Mouse (Mus musculus) adipose tissue, adult 10 weeks (tissue): ENCODE data around the gene Krtap19-1. TPM values are rescaled to one million over a fixed set of nuclear protein-coding genes. Genes with fewer than 3 reads are reported as not detected.

Source experiments
- polyA plus RNA-seq: library from polyadenylated mRNA; stranded (reverse); fragments of 350-450 nt; fragmentation: Illumina TruSeq; extraction: RNeasy Lipid Tissue Mini Kit (QIAGEN cat#74804); gene quantifications from one replicate; pipeline ENCODE4 v1.2.3, GENCODE M21; 2014; ENCODE audit warnings: low read depth, low replicate concordance

Krtap19-1 gene
- polyA plus RNA-seq = not detected

GRCm38 (mm10) chr16:88869311-88869710 is at the start of gene Krtap19-1:
Gene Krtap19-1, minus strand, starts transcription at chr16:88869411.

GRCm38 (mm10) chr16:88896357-88896756 is 27.1 kb upstream of the Krtap19-1 start, which contains the start of gene Krtap19-5:
Gene Krtap19-5, minus strand, starts transcription at chr16:88896457.

GRCm38 (mm10) chr16:88884989-88885388 is 15.8 kb upstream of the Krtap19-1 start, which contains the start of gene Krtap19-4:
Gene Krtap19-4, minus strand, starts transcription at chr16:88885089.

GRCm38 (mm10) chr16:88877938-88878337 is 8.7 kb upstream of the Krtap19-1 start, which contains the start of gene Krtap19-3:
Gene Krtap19-3, minus strand, starts transcription at chr16:88878038.

DNA sequence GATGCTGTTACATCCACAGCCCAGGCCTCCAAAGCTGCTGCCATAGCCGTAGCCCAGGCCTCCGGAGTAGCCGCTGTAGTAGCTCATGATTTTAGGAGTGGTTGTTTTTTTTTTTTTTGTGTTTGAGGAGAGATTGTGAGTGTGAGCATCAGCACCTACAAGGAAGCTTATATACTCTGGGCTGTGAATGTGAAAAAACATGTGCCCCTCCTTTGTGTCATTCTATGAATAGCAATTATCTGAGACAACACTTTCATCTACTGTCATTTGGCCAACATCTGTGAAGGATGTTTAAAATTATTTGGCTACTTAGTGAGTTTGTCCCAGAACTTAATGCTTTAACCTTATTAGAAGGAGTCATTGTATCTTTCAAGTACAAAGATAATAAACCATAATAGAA is 5.0 kb upstream of the Krtap19-1 start, which contains the start of gene Krtap19-2:
Gene Krtap19-2, minus strand, starts transcription at position 101 of the 400 bp plus-strand sequence.

DNA sequence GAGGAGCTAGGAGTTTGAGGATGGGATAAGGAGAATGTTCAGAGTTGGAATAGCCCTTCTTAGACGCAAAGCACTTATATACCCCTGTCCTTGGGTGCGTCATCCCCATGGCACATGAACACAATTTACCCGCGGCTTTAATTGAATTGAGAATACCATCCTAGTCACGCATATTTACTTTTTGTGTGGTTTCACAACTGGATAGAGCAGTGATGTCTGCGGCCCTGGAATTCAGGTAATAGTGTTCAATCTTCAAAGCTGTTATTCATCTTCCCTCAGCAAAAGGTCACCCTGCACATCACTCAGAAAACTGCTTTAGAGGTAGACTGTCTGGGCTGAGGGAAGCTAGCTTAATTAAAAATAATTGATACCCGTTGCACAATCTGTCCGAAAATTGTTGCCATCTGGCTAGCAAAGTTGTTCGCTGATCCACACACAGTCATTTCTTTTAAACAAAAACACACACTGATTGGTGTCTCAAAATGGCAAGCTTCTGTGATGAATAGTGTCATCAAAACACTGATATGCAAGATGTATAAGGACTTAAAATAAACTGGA is 43.0 kb downstream of the Krtap19-1 start, which contains the start of gene Krtap14:
Gene Krtap14, minus strand, starts transcription at position 51 of the 558 bp plus-strand sequence.

GRCm38 (mm10) chr16:88820066-88820465 is 49.1 kb downstream of the Krtap19-1 start, which contains the start of gene Krtap15:
Gene Krtap15, plus strand, starts transcription at chr16:88820215.

Other genes starting within 250 kb of the Krtap19-1 start
- not detected for gene 2310079G19Rik, start 241.7 kb downstream of the Krtap19-1 start, polyA plus RNA-seq
- gene Krtap26-1, start 221.6 kb downstream of the Krtap19-1 start, polyA plus RNA-seq = not detected
- gene Krtap27-1, start 197.7 kb downstream of the Krtap19-1 start, polyA plus RNA-seq = not detected
- gene 2310061N02Rik, start 161.4 kb downstream of the Krtap19-1 start, polyA plus RNA-seq = not detected
- not detected for gene Krtap13-1, start 140.5 kb downstream of the Krtap19-1 start, polyA plus RNA-seq
- gene Krtap13, start 117.8 kb downstream of the Krtap19-1 start, polyA plus RNA-seq = not detected
- not detected for gene 2310034C09Rik, start 110.6 kb downstream of the Krtap19-1 start, polyA plus RNA-seq
- not detected for gene 2310057N15Rik, start 95.2 kb downstream of the Krtap19-1 start, polyA plus RNA-seq
- gene Gm5965, start 91.5 kb downstream of the Krtap19-1 start, polyA plus RNA-seq = not detected
- gene Gm20741, start 57.2 kb downstream of the Krtap19-1 start, polyA plus RNA-seq = not detected
- gene Krtap15, start 49.2 kb downstream of the Krtap19-1 start, polyA plus RNA-seq = not detected
- gene Krtap14, start 43.3 kb downstream of the Krtap19-1 start, polyA plus RNA-seq = not detected
- not detected for gene Krtap19-2, start 4.9 kb upstream of the Krtap19-1 start, polyA plus RNA-seq
- gene Krtap19-3, start 8.6 kb upstream of the Krtap19-1 start, polyA plus RNA-seq = not detected
- gene Krtap19-4, start 15.7 kb upstream of the Krtap19-1 start, polyA plus RNA-seq = not detected
- not detected for gene Krtap19-5, start 27.0 kb upstream of the Krtap19-1 start, polyA plus RNA-seq
- gene Krtap19-9b, start 62.9 kb upstream of the Krtap19-1 start, polyA plus RNA-seq = not detected
- gene Krtap16-3, start 93.5 kb upstream of the Krtap19-1 start, polyA plus RNA-seq = not detected
- gene Krtap22-2, start 141.3 kb upstream of the Krtap19-1 start, polyA plus RNA-seq = not detected
- not detected for gene Gm10229, start 145.9 kb upstream of the Krtap19-1 start, polyA plus RNA-seq
- not detected for gene Krtap6-1, start 162.3 kb upstream of the Krtap19-1 start, polyA plus RNA-seq
- not detected for gene Gm10228, start 172.1 kb upstream of the Krtap19-1 start, polyA plus RNA-seq
- not detected for gene Krtap6-5, start 178.5 kb upstream of the Krtap19-1 start, polyA plus RNA-seq
- not detected for gene 1110025L11Rik, start 194.6 kb upstream of the Krtap19-1 start, polyA plus RNA-seq
- gene Krtap6-3, start 214.6 kb upstream of the Krtap19-1 start, polyA plus RNA-seq = not detected